Mouse (Mus musculus): ENCODE results near the gene Glb1l. TPM values are rescaled to one million over a fixed set of nuclear protein-coding genes. Genes with fewer than 3 reads are reported as not detected.

The Glb1l gene
- polyA plus RNA-seq, 1 experiment from 2014 or later, result 19.4 TPM

DNA sequence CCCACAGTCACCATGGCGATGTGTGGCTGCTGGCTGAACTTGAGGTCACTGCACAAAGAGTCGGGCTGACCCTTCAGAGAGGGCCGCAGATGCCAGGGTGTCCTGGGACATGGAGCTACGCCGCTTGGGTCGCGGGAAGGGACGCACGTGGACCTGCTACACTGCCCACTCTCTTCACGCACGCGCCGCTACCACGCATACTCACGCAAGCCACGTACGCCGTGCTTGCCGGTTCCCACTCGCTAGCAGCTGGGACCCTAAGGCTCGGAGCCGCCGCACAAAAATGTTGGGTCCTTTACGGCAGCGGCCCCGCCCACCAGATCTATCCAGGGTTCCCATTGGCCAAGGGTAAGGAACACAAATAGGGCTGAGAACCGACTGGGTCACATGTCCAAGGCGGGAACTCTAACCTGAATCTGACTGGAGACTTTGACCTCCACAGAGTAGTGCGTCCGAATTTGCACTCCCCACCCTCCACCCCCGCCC, 30.5 kb downstream of the Glb1l start, which contains the start of gene Abcb6:
Gene Abcb6 (minus strand): TSS at position 288 of the 486 bp plus-strand sequence.
- Histone ChIP-seq H3K4me3 (ENCODE audit: low read depth, low read length) (peak within 1 kb of the TSS; percentile 58), H3K27ac (ENCODE audit: low read depth, low read length) (peak within 1 kb of the TSS; percentile 36; the same call in 1 of the 2 replicates), H3K4me2 (peak within 1 kb of the TSS; percentile 99), H3K36me3 (ENCODE audit: control insufficient read depth, insufficient read depth, low read length) (peaks cover 8% of the 10 kb centered on the region; the same call in 1 of the 2 replicates), H3K9ac (ENCODE audit: low read length) (peak within 1 kb of the TSS; percentile 63), H3K4me1 (ENCODE audit: control insufficient read depth, insufficient read depth, low read length) (peaks cover 16% of the 10 kb centered on the region), H3K9me3 (ENCODE audit: control insufficient read depth, low read length) (no peaks in the 10 kb centered on the region), H3K27me3 (ENCODE audit: control insufficient read depth, insufficient read depth, low read length) (no peaks in the 10 kb centered on the region)
- peak; percentile 98 for DNase-seq (ENCODE audit: low spot score, missing footprints)
- ATAC-seq (ENCODE audit: low FRiP score), result peak; percentile 93
- under 1% methylated on average over 31 of the region's 31 CpGs for WGBS

- Histone ChIP-seq H3K9me3 (ENCODE audit: control insufficient read depth, low read length) (no peaks in the 10 kb centered on the region), H3K27me3 (ENCODE audit: control insufficient read depth, insufficient read depth, low read length) (no peaks in the 10 kb centered on the region), H3K4me1 (ENCODE audit: control insufficient read depth, insufficient read depth, low read length) (peaks cover 16% of the 10 kb centered on the region), H3K4me3 (ENCODE audit: low read depth, low read length) (peak overlapping the region; percentile 58), H3K27ac (ENCODE audit: low read depth, low read length) (peak overlapping the region; percentile 36; the same call in 1 of the 2 replicates), H3K36me3 (ENCODE audit: control insufficient read depth, insufficient read depth, low read length) (peaks cover 11% of the 10 kb centered on the region; the same call in 1 of the 2 replicates), H3K4me2 (peak overlapping the region; percentile 99), H3K9ac (ENCODE audit: low read length) (peak overlapping the region; percentile 63)
- ATAC-seq (ENCODE audit: low FRiP score), result no peak; the same call in none of the 2 replicates
- 11% methylated on average over 23 of the region's 23 CpGs for whole genome bisulfite sequencing
- DNase-seq (ENCODE audit: low spot score, missing footprints), result no peak
Observed at GRCm38 (mm10) chr1:75179334-75180104, 31.1 kb downstream of the Glb1l start.

- 1% methylated on average over 56 of the region's 59 CpGs for WGBS
- Histone ChIP-seq H3K9ac (ENCODE audit: low read length) (peak within 1 kb of the TSS; percentile 63), H3K4me2 (peak within 1 kb of the TSS; percentile 59), H3K27ac (ENCODE audit: low read depth, low read length) (peak within 1 kb of the TSS; percentile 60), H3K9me3 (ENCODE audit: control insufficient read depth, low read length) (no peaks in the 10 kb centered on the region), H3K4me3 (ENCODE audit: low read depth, low read length) (peak within 1 kb of the TSS; percentile 66), H3K4me1 (ENCODE audit: control insufficient read depth, insufficient read depth, low read length) (peaks cover 8% of the 10 kb centered on the region), H3K27me3 (ENCODE audit: control insufficient read depth, insufficient read depth, low read length) (no peaks in the 10 kb centered on the region), H3K36me3 (ENCODE audit: control insufficient read depth, insufficient read depth, low read length) (peaks cover 10% of the 10 kb centered on the region; the same call in 1 of the 2 replicates)
- DNase-seq (ENCODE audit: low spot score, missing footprints) (peak; percentile 99), ATAC-seq (ENCODE audit: low FRiP score) (peak; percentile 97)
Observed at GRCm38 (mm10) chr1:75168472-75169464, 41.8 kb downstream of the Glb1l start, which contains the start of gene Zfand2b. Gene Zfand2b (plus strand): TSS chr1:75168646.

DNA sequence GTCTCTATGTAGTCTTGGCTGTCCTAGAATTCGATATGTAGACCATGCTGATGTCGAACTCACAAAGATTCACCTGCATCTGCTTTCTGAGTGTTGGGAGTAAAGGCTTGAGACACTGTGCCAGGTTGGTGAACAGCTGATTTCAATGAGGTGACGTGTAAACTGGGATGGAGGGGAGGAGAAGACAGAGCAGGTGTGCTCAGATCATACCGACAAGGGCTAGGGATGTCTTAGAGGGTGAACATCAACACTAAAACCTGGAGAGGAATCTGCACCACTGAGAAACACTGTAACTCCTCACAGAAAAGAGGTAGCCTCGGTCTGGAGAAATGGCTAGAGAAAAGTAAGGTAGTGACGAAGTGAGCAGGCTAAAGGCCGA, 42.5 kb downstream of the Glb1l start:
- Histone ChIP-seq H3K9ac (ENCODE audit: low read length) (peak overlapping the region; percentile 63; the same call in 1 of the 2 replicates), H3K4me1 (ENCODE audit: control insufficient read depth, insufficient read depth, low read length) (peaks cover 8% of the 10 kb centered on the region), H3K4me3 (ENCODE audit: low read depth, low read length) (peak overlapping the region; percentile 66), H3K4me2 (peak overlapping the region; percentile 59), H3K9me3 (ENCODE audit: control insufficient read depth, low read length) (no peaks in the 10 kb centered on the region), H3K36me3 (ENCODE audit: control insufficient read depth, insufficient read depth, low read length) (peaks cover 6% of the 10 kb centered on the region; the same call in 1 of the 2 replicates), H3K27me3 (ENCODE audit: control insufficient read depth, insufficient read depth, low read length) (no peaks in the 10 kb centered on the region), H3K27ac (ENCODE audit: low read depth, low read length) (no peak overlapping the region; the same call in 1 of the 2 replicates)
- ATAC-seq (ENCODE audit: low FRiP score), result peak; percentile 53; the same call in 1 of the 2 replicates
- no peak for DNase-seq (ENCODE audit: low spot score, missing footprints)
- 10% methylated on average over 7 of the region's 7 CpGs for WGBS

DNA sequence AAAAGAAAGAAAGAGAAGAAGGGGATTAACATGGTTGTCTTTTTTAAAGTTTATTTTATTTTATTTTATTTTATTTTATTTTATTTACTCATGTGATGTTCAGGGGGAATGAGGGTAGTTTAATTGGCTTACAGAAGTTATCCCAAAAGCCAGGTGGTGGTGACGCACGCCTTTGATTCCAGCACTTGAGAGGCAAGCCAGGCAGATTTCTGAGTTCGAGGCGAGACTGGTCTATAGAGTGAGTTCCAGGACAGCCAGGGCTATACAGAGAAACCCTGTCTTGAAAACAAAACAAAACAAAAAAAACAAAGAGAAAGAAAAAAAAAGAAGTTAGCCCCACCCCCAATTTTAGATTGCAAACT, 50.4 kb downstream of the Glb1l start:
- Histone ChIP-seq H3K4me1 (ENCODE audit: control insufficient read depth, insufficient read depth, low read length) (no peaks in the 10 kb centered on the region), H3K4me3 (ENCODE audit: low read depth, low read length) (no peak overlapping the region), H3K36me3 (ENCODE audit: control insufficient read depth, insufficient read depth, low read length) (no peaks in the 10 kb centered on the region), H3K4me2 (no peak overlapping the region), H3K27me3 (ENCODE audit: control insufficient read depth, insufficient read depth, low read length) (no peaks in the 10 kb centered on the region), H3K9ac (ENCODE audit: low read length) (no peak overlapping the region), H3K27ac (ENCODE audit: low read depth, low read length) (no peak overlapping the region), H3K9me3 (ENCODE audit: control insufficient read depth, low read length) (no peaks in the 10 kb centered on the region)
- ATAC-seq (ENCODE audit: low FRiP score), result no peak
- WGBS, result 83% methylated on average over 4 of the region's 4 CpGs
- no peak for DNase-seq (ENCODE audit: low spot score, missing footprints)

- no peaks in the 10 kb centered on the region for H3K27me3 ChIP-seq (ENCODE audit: control insufficient read depth, insufficient read depth, low read length)
- ATAC-seq (ENCODE audit: low FRiP score) (no peak), DNase-seq (ENCODE audit: low spot score, missing footprints) (no peak)
- H3K4me2 ChIP-seq, result no peak overlapping the region
- 74% methylated on average over 5 of the region's 5 CpGs for WGBS
- no peak overlapping the region for H3K9ac ChIP-seq (ENCODE audit: low read length)
- no peak overlapping the region for H3K4me3 ChIP-seq (ENCODE audit: low read depth, low read length)
- no peak overlapping the region for H3K27ac ChIP-seq (ENCODE audit: low read depth, low read length)
- no peaks in the 10 kb centered on the region for H3K4me1 ChIP-seq (ENCODE audit: control insufficient read depth, insufficient read depth, low read length)
- H3K9me3 ChIP-seq (ENCODE audit: control insufficient read depth, low read length), result no peaks in the 10 kb centered on the region
- H3K36me3 ChIP-seq (ENCODE audit: control insufficient read depth, insufficient read depth, low read length), result no peaks in the 10 kb centered on the region
Observed at GRCm38 (mm10) chr1:75159540-75160255, 50.9 kb downstream of the Glb1l start.

DNA sequence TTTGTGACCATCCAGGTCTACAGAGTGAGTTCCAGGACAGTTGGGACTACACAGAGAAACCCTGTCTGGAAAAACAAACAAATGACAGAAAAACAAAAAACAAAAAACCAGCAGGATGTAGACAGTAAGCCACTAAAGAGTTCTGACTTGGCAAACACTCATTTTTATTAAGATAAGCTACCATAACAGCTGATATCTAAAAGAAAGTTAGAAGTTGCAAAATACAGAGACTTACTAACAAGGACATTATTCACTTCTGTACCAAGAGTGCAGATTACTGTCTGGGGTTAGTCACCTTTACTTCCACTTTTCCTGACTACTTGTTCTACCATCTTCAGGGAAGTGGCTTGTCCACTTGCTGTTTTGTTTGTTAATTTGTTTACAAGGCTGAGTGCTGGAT, 51.6 kb downstream of the Glb1l start:
- DNase-seq (ENCODE audit: low spot score, missing footprints) (no peak), ATAC-seq (ENCODE audit: low FRiP score) (no peak)
- no peaks in the 10 kb centered on the region for H3K4me1 ChIP-seq (ENCODE audit: control insufficient read depth, insufficient read depth, low read length)
- no peak overlapping the region for H3K27ac ChIP-seq (ENCODE audit: low read depth, low read length)
- H3K9me3 ChIP-seq (ENCODE audit: control insufficient read depth, low read length), result no peaks in the 10 kb centered on the region
- H3K4me2 ChIP-seq, result no peak overlapping the region
- H3K36me3 ChIP-seq (ENCODE audit: control insufficient read depth, insufficient read depth, low read length), result no peaks in the 10 kb centered on the region
- H3K9ac ChIP-seq (ENCODE audit: low read length), result no peak overlapping the region
- no peaks in the 10 kb centered on the region for H3K27me3 ChIP-seq (ENCODE audit: control insufficient read depth, insufficient read depth, low read length)
- H3K4me3 ChIP-seq (ENCODE audit: low read depth, low read length), result no peak overlapping the region

DNA sequence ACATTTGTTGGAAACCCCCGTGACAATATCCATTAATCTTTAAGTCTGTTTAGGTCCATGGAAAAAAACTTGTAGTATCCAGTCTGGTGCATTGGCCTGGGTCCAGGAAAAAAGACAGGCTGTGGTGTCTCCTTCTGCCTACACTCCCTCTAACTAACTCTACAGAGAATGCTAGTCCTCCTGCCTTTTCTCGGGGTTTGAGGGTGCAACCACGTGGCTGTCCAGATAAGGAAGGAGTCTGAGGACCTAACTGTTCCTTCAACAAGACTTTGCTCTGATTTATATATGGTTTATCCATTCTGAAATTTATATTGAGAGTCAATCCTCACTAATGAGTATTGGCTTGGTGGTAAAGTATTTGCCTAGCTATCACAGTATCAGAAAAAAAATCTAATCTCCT, 54.8 kb downstream of the Glb1l start:
- no peaks in the 10 kb centered on the region for H3K27me3 ChIP-seq (ENCODE audit: control insufficient read depth, insufficient read depth, low read length)
- H3K9me3 ChIP-seq (ENCODE audit: control insufficient read depth, low read length), result no peaks in the 10 kb centered on the region
- H3K36me3 ChIP-seq (ENCODE audit: control insufficient read depth, insufficient read depth, low read length), result no peaks in the 10 kb centered on the region
- no peak overlapping the region for H3K27ac ChIP-seq (ENCODE audit: low read depth, low read length)
- ATAC-seq (ENCODE audit: low FRiP score), result no peak
- no peak overlapping the region for H3K4me2 ChIP-seq
- 75% methylated on average over 3 of the region's 3 CpGs for WGBS
- no peaks in the 10 kb centered on the region for H3K4me1 ChIP-seq (ENCODE audit: control insufficient read depth, insufficient read depth, low read length)
- no peak overlapping the region for H3K9ac ChIP-seq (ENCODE audit: low read length)
- DNase-seq (ENCODE audit: low spot score, missing footprints), result no peak
- H3K4me3 ChIP-seq (ENCODE audit: low read depth, low read length), result no peak overlapping the region

Measured in midbrain, embryonic 11.5 days (tissue).